Comparison of ENCODE assay signal across 13 mouse cellular contexts in the genomic region with DNA sequence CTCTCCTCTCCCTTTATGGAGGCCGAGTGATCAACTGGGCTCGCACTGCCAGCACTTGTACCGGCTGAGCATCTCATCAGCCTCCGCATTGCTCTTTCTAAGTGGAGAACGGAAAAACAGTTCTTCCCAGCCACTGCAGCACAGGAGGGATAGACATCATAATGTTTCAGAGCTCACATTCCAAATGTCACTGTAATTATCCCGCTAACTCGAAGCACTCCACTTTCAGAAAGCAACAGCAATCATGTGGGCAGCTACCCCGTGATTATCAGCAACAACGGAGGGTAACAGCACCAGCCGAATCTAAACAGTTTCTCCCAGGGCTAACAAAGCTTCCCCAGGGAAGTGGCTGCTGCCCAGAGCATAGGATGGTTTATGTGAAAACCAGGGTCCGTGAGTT.
DNase-seq lines count a peak whose midpoint lies in the region; ATAC-seq lines count a peak whose summit lies in the region.
"Had no signal": no experiment of that assay in that cellular context is flagged by ENCODE, and none has a peak within 500 bp of the region (broad histone marks: within the 10 kb centered on the region; RNA-seq: fewer than 3 reads in every experiment).

No protein-coding gene starts in this region.

- H3K4me2 ChIP-seq in heart, embryonic 14.5 days (ENCODE audit: low read length), result peak overlapping the region; percentile 44
- no peak overlapping the region for H3K4me2 ChIP-seq in embryonic facial prominence, embryonic 11.5 days (ENCODE audit: low read depth, low read length)

- ATAC-seq in heart, embryonic 14.5 days (ENCODE audit: insufficient number of reproducible peaks, insufficient read depth, low FRiP score, low read depth), result no peak
- no peak for ATAC-seq in embryonic facial prominence, embryonic 11.5 days (replicated peaks; ENCODE audit: insufficient number of reproducible peaks, low FRiP score, low TSS enrichment, low read depth)
- ATAC-seq: CD4-positive, CD25-positive, alpha-beta regulatory T cell, adult 4 months had no signal

- peaks cover 11 to 33% of the 10 kb centered on the region in 2 experiments for H3K4me1 ChIP-seq in heart, embryonic 14.5 days (ENCODE audit: control insufficient read depth in 2 of 2, insufficient read depth in 2 of 2, low read length in 2 of 2)
- H3K4me1 ChIP-seq in embryonic facial prominence, embryonic 11.5 days (ENCODE audit: control insufficient read depth, insufficient read depth, low read length), result no peaks in the 10 kb centered on the region

- H3K9me3 ChIP-seq in heart, embryonic 14.5 days (ENCODE audit: control insufficient read depth, low read length), result no peaks in the 10 kb centered on the region
- no peaks in the 10 kb centered on the region for H3K9me3 ChIP-seq in embryonic facial prominence, embryonic 11.5 days (replicated peaks; ENCODE audit: control insufficient read depth, low read length)

- H3K9ac ChIP-seq in heart, embryonic 14.5 days (ENCODE audit: low read length), result no peak overlapping the region
- H3K9ac ChIP-seq in embryonic facial prominence, embryonic 11.5 days (replicated peaks; ENCODE audit: low read length), result no peak overlapping the region

- H3K4me3 ChIP-seq in heart, embryonic 14.5 days (ENCODE audit: control insufficient read depth in 1 of 2, insufficient read depth in 1 of 2, low read depth in 1 of 2, low read length in 2 of 2), result no peak overlapping the region
- no peak overlapping the region for H3K4me3 ChIP-seq in embryonic facial prominence, embryonic 11.5 days (ENCODE audit: low read depth, low read length)
- H3K4me3 ChIP-seq: myocyte had no signal

- H3K27me3 ChIP-seq in heart, embryonic 14.5 days (ENCODE audit: control insufficient read depth, insufficient read depth, low read length), result no peaks in the 10 kb centered on the region
- H3K27me3 ChIP-seq in embryonic facial prominence, embryonic 11.5 days (ENCODE audit: control insufficient read depth, insufficient read depth, low read length), result no peaks in the 10 kb centered on the region

- H3K27ac ChIP-seq in heart, embryonic 14.5 days (replicated peaks in 1 of 2; ENCODE audit: control insufficient read depth in 1 of 2, insufficient read depth in 1 of 2, low read depth in 2 of 2, low read length in 2 of 2), result peak overlapping the region; percentile 62 to 78
- no peak overlapping the region for H3K27ac ChIP-seq in embryonic facial prominence, embryonic 11.5 days (replicated peaks; ENCODE audit: low read depth, low read length)
- H3K27ac ChIP-seq: macrophage had no signal

- intact Hi-C loops in left cerebral cortex, postnatal 25 days (cut with DNase I), result loop anchor here (5.0 kb wide), 2 partner anchors 36 to 206 kb away; no protein-coding TSS in a partner anchor

- no peak for DNase-seq in heart, adult 8-10 months (ENCODE audit: low spot score)
- DNase-seq in embryonic facial prominence, embryonic 11.5 days (ENCODE audit: low spot score), result peak; percentile 52
- peak; percentile 13 to 15 for DNase-seq in frontal cortex, postnatal 10 days (ENCODE audit: low spot score in 2 of 2)
- peak; percentile 42 to 79 for DNase-seq in left cerebral cortex, postnatal 25 days (ENCODE audit: low spot score in 2 of 2)
- DNase-seq in spleen, postnatal 4 days (ENCODE audit: low spot score in 2 of 2), result no peak
- DNase-seq in lung, postnatal 36 days, result no peak
- no peak for DNase-seq in MN1 (ENCODE audit: low spot score)
- DNase-seq: gastrocnemius, postnatal 36 days; thymus, postnatal 25 days had no signal

- peaks cover 13% of the 10 kb centered on the region; the same call in 1 of the 2 replicates for H3K36me3 ChIP-seq in heart, embryonic 14.5 days (ENCODE audit: control insufficient read depth, insufficient read depth, low read length)
- no peaks in the 10 kb centered on the region for H3K36me3 ChIP-seq in embryonic facial prominence, embryonic 11.5 days (replicated peaks; ENCODE audit: control insufficient read depth, insufficient read depth, low read depth, low read length)

- 38% methylated on average over 11 of the region's 11 CpGs for WGBS in heart, embryonic 14.5 days
- WGBS in embryonic facial prominence, embryonic 11.5 days, result 57% methylated on average over 11 of the region's 11 CpGs

Comparison
In these comparisons a context has a peak if more than half of its experiments do, and no peak if none do; other contexts are left out.
1. DNase-seq: peak in embryonic facial prominence, embryonic 11.5 days (single experiment), frontal cortex, postnatal 10 days (2 of 2) and left cerebral cortex, postnatal 25 days (2 of 2); none in heart, adult 8-10 months (single experiment), spleen, postnatal 4 days (0 of 2), lung, postnatal 36 days (single experiment) and MN1 (single experiment).